Mouse (Mus musculus) lung, postnatal 4 days (tissue): Measurements from ENCODE around the gene Cd83.

Source experiments
- DNase-seq, 2 experiments: peaks; one replicate each; pipeline ENCODE4 v3.0.0; 2021

Gene Cd83

GRCm38 (mm10) chr13:43784725-43785711 lies at the start of gene Cd83:
Gene Cd83 (plus strand): TSS chr13:43784775.
- peak; percentile 84 to 90 for DNase-seq

- DNase-seq, result peak; percentile 85 to 87
Observed at GRCm38 (mm10) chr13:43739598-43740275, 44.8 kb upstream of the Cd83 start.

GRCm38 (mm10) chr13:43740276-43740608 lies 44.3 kb upstream of the Cd83 start:
- DNase-seq, result no peak

- no peak for DNase-seq
Observed at GRCm38 (mm10) chr13:43742677-43743076, 41.9 kb upstream of the Cd83 start.

GRCm38 (mm10) chr13:43744259-43744658 lies 40.3 kb upstream of the Cd83 start:
- peak in 1 of 2 experiments; percentile 47 for DNase-seq

GRCm38 (mm10) chr13:43750301-43750700 lies 34.3 kb upstream of the Cd83 start:
- peak in 1 of 2 experiments; percentile 24 for DNase-seq

GRCm38 (mm10) chr13:43750966-43751365 lies 33.6 kb upstream of the Cd83 start:
- no peak for DNase-seq

- DNase-seq, result no peak
Observed at GRCm38 (mm10) chr13:43752407-43752806, 32.2 kb upstream of the Cd83 start.

GRCm38 (mm10) chr13:43753652-43754051 lies 30.9 kb upstream of the Cd83 start:
- no peak for DNase-seq

GRCm38 (mm10) chr13:43754455-43755128 lies 30.0 kb upstream of the Cd83 start:
- DNase-seq, result no peak

GRCm38 (mm10) chr13:43755573-43755972 lies 29.0 kb upstream of the Cd83 start:
- DNase-seq, result no peak

GRCm38 (mm10) chr13:43761156-43761855 lies 23.3 kb upstream of the Cd83 start:
- DNase-seq, result no peak

- DNase-seq, result no peak
Observed at GRCm38 (mm10) chr13:43762901-43763300, 21.7 kb upstream of the Cd83 start.

GRCm38 (mm10) chr13:43763301-43763994 lies 21.1 kb upstream of the Cd83 start:
- no peak for DNase-seq

GRCm38 (mm10) chr13:43763995-43764579 lies 20.5 kb upstream of the Cd83 start:
- peak; percentile 59 to 62 for DNase-seq

- peak; percentile 65 to 73 for DNase-seq
Observed at GRCm38 (mm10) chr13:43765293-43765814, 19.2 kb upstream of the Cd83 start.

- no peak for DNase-seq
Observed at GRCm38 (mm10) chr13:43766786-43767680, 17.5 kb upstream of the Cd83 start.

GRCm38 (mm10) chr13:43773020-43773419 lies 11.6 kb upstream of the Cd83 start:
- DNase-seq, result no peak

- DNase-seq, result peak; percentile 83 to 88
Observed at GRCm38 (mm10) chr13:43773965-43774566, 10.5 kb upstream of the Cd83 start.
